Mouse (Mus musculus) gastrocnemius, postnatal 4 days (tissue): Measurements from ENCODE around the gene Nos1ap. TPM values are rescaled to one million over a fixed set of nuclear protein-coding genes. Genes with fewer than 3 reads are reported as not detected.

Experiments
- DNase-seq, 2 experiments: peaks; one replicate each; pipeline ENCODE4 v3.0.0; 2021 to 2022; ENCODE audit warnings: low spot score in 2 of 2, mixed read lengths in 2 of 2
- total RNA-seq, 2 experiments: library from RNA; stranded (reverse); gene quantifications; 2 replicates each; pipeline ENCODE4 v1.2.3; 2021

Gene Nos1ap
- total RNA-seq, 2 experiments from 2014 or later, result 4.8 to 4.9 TPM

DNA sequence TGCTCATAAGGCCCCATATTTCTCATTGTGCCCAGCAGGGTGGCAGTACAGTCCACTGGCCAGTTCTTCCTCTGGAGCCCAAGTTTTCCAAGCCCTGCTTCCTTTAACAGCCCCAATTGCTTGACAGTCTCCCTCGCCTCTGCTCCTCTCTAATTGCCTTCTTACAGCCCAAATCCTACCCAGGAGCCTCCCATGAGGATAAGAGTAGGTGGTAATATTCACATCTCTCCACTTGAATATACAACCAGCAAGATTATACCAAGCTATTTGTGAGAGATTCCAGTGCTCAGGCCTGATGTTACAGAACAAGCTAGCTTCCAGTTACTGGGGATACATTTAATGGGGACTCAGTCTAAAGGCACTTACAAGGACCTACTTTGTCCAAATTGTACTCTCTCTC lies 166.6 kb downstream of the Nos1ap start:
- no peak for DNase-seq

DNA sequence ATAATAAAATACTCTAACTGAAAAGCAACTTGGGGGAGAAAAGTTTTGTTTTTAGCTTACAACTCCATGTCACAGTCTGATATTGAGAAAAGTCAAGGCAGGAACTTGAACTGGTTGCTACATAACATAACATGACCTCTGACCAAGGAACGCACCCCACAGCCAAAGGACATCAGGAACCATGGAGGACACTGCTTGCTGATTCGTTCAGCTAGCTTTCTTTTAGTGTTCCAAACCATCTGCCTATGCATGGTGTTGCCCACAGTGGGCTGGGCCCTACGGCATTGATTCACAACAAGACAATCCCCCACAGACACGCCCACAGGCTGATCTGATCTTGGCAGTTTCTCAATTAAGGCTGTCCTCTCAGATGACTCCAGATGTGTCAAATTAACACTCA lies 167.5 kb downstream of the Nos1ap start:
- no peak for DNase-seq

DNA sequence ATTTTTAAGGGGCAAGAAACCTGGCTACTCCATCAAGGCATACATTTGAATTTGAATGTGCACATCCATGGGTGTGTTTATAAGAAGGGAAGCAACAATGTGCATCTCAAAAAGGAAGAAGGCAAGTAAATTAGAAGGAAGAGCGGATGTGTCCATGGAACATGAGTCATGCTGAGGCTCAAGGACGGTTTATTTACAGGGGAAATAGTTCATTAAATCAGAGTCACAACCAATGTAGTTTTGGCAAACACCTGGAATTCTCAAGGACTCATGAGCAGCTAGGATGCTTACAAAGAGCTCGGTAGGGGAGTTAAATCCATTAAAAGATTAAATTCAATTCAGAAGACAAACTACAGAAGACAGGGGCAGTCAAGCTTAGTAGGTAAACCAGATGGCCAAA lies 169.7 kb downstream of the Nos1ap start:
- DNase-seq, result no peak

DNA sequence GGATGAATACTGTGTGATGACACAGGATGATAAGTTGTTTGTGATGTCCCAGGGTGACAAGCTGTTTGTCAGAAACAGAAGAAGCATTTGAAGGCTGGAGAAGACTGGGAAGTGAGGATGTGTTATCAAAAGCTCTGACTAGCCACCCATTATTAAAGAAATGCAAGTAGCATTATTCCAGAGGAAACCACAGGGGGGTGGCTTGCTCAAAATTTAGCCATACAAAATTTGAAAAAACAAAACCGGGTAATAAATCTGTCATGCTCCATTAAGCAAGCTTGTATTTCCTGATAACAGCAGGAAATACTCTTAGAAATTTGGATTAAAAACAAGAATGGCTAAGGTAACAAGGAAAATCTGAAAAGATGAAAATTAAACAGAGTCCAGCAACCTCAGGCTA lies 171.5 kb downstream of the Nos1ap start:
- no peak for DNase-seq

DNA sequence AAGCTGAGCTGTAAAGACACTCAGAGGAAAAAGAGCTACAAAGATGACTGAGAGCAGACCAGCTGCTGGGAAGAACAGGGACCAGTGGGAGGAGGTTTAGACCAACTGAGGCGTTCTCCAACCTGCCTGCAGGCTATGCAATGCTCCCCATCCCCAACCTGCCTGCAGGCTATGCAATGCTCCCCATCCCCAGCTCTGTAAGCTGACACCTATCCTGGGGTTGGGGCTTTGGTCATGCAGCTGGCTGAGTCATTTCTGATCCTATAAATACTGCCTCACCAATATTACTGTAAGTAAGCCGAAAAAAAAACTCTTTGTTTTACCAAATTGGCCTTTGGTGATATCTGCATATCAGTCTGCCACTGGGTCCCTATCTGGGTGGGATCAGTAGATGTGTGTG lies 172.7 kb downstream of the Nos1ap start:
- no peak for DNase-seq

DNA sequence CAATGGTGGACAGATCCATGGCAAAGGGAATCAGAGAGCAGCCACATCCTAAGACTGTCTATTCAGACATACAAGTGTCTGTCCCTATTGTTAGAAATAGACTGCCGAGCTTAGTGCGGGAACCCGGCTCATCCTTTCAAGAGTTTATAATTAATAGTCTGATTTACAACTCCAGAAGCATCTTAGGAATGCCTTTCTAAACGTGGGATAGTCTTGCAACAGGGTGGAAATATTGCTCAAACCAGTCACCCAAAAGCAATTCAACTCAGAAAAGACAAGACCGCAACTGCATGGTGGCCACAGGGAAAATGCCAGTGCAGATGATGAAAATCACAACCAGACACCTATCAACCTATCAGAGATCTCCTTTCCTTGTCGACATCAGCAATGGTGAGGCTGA lies 173.5 kb downstream of the Nos1ap start:
- no peak for DNase-seq

DNA sequence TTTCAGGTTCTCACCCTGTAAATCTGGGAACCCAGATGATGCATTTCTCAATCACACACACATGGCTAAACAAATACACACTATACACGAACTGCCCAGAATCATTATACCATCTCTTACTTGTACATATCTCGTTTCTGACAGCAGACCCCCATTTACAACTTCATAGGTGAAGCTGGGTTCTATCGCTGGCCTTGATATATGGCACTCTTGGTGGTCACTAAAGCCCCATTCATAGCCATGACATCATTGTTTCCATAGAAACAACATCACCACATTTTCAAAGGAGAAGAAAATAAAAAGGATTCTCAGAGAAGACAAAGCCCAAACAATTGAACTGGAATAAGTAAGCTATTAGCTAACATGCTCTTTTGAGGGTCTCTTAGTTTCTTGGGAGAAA lies 174.3 kb downstream of the Nos1ap start:
- DNase-seq, result no peak

DNA sequence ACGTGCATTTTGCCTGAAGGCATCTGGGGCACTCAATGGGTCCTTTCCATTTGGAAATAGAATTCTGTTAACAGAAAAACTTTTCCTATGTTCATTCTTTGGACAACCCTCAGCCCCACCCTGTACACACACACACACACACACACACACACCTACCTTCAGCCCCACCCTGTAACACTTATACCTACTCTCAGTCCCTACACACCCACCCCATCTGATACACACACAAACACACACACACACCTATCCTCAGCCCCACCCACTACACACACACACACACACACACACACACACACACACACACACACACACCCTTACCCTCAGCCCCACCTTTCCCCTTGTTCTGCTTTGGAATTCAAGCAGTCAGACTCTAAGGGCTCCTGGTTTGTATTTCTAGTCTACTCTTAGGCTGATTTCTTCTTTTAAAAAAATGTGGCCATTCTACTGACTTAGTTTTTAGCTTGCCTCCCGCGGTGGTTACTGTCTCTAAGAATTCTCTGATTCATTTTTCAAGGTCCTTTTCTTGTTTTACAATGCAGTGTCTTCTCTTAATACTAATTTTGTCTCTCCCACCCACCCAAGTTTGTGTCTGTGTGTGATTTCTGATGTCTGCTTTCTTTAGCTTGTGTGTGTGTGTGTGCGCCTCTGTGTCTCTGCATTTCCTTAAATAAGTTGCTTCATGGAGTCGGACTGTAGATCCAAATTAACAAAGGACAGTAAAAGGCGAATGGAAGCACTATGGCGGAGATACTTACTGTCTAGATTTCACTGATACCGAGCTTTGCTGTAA lies 179.1 kb downstream of the Nos1ap start:
- DNase-seq, result no peak

DNA sequence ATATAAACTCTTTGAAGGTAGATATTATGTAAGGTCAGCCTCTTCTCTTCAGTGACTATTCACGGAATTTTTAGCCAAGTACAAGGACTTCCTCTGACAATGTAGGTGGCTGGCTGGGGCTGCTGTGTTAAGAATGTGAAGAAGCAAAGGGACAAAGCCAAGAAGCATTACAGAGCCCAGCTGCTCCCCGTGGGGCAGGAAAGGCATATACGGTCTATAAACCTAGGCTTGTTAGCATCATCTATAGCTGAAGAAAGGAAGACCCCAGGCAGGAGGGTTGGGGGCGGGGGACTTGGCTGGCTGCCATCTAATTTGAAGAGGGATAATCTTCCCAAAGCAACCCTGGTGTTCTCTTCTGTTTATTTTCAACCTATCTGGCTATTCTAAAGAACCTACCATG lies 180.6 kb downstream of the Nos1ap start:
- DNase-seq, result no peak

DNA sequence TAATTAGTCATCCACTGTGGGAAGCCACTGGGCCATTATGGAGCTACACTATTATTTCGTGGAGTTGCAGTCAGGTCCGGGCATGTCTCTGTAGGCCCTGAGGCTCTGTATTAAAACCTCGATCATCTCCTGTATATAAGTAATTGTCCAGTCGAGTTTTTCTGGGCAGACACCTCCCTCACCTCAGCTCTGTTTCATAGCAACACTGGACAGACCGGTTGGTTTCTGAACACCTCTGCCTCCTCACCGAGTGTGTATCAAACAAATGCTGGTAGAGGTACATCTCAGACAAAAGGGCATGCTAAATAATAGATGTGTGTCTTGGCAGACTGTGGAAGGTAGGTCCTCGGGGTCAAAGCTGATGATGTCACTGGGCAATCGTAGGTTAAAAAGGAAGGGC lies 182.7 kb downstream of the Nos1ap start:
- DNase-seq, result no peak

DNA sequence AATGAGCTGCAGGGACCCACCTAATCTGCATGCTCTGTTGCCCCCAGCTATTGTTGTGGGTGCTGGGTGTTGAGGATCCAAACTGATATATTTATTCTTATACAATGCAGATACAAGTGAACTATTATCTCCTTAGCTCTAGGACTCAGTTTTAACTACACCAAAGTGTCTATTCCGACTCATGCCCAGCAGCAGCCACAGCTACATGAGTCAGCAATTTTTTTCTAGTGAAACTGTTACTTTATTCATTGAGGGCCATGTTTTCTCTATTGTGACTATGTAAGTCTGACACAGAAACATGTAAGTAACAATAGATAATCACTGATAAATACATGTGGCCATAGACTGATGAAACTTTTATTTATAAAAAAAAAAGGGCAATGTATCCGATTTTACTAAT lies 184.5 kb downstream of the Nos1ap start:
- no peak for DNase-seq

DNA sequence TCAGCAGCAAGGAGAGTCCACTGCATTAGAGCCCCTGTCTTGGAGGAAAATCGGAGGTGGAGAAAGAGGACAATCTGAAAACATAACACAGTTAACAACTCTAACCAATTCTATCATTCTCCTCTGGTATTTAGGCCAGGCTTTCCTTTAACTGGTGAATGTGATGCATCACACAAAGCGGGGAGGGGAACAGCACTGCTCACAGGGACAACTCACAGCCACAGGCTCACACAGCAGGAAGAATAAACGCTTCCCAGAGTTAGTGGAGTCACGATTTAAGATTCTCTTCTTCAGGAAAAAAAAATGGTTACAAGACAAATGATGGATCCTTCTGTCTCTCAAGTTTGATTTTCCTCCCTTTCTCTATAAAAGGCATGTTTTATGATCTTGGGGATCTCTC lies 187.0 kb downstream of the Nos1ap start:
- DNase-seq, result no peak

DNA sequence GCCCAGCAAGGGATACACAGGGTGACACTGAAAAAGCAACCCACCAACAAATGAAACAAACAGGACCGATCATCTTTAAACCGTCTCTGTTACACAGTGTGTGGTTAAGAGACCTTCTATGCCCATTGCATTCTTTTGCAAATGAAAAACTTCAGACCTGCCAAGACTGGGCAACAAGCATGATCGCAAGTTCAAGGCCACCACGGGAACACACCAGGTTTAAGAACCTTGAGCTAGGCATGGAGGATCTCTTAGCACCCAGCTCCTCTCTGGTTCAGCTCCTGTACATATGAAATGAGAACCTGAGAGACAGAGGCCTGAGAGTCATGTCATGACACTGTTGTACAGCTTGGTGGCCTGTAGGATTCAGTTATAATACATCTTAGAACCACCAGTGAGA lies 190.8 kb downstream of the Nos1ap start:
- DNase-seq, result no peak

DNA sequence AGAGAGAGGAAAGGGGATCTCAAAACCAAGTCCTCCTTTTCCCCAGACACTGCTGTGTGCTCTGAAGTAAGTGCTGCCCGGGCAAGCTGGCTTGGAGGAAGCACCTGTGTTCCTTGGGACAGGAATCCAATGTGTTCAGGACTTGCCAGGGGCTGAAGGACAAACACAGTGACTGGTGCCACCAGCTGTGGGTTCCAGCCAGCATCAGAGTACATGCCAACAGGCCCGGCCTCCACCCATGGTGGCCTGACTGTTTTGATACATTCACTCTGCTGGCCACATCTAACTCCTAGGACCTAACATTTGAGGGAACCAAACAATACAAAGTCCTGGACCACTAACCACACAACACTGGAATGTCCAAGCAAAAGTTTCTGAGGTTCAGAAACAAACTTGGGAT lies 194.6 kb downstream of the Nos1ap start:
- no peak for DNase-seq

DNA sequence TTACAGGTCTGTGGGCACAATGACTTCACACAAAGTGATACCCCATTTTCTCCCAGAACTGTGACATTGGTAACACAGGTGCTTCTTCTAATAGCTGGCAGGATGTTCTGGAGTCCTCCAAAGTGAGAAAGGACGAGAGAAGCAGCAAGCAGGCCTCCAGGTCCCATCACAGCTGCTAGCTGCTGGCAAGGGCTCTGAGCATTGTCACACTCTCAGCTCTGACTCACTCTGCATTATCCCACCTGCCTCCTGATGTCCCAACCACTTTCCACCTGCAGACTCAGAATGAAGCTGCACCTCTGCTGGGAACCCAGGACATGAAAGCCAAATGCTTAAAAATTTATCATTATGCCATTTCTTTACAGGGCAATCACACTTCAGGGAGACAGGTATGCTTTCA lies 195.0 kb downstream of the Nos1ap start:
- DNase-seq, result no peak

DNA sequence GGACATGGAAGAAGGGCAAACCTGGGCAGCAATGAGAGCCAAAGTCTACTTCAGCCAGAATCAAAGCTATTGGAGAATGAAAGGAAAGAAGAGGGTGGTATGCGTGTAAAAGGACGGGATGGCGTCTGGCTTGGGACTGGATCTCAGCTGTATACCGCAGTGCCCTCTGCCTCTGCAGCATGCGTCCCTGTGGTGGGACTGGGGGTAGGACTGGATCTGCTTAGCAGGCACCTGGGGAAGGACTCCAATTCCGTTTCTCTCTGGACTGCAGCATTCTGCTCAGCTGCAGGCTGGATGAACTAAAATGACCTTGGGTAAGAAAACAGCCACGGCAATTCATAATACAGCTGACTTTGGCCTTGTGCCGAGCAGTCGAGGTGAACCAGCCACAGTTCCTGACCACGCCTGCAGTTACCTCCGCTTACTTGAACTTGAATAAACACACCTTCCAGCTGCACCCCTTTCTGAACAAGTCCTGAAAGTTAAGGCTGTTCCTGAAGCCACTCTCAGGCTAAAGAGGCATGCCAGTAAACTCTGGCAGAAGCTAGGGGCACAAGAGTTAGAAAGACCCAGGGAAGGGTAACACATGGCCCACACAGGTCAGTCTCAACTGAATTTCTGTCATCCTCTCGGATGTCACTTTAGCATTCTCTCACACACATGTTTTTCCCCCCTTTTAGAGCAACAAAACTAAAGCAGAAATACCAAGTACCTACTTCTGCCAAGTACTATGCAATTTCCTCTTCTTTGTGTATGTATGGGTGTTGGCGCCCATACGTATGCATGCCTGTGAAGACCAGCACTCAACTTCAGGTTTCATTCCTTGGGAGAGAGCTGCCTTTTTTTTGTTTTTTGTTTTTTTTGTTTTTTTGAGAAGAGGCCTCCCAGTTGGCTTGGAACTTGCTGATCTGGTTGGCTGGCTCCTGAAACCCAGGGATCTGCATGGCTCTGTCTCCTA lies 196.6 kb downstream of the Nos1ap start:
- DNase-seq, result no peak

DNA sequence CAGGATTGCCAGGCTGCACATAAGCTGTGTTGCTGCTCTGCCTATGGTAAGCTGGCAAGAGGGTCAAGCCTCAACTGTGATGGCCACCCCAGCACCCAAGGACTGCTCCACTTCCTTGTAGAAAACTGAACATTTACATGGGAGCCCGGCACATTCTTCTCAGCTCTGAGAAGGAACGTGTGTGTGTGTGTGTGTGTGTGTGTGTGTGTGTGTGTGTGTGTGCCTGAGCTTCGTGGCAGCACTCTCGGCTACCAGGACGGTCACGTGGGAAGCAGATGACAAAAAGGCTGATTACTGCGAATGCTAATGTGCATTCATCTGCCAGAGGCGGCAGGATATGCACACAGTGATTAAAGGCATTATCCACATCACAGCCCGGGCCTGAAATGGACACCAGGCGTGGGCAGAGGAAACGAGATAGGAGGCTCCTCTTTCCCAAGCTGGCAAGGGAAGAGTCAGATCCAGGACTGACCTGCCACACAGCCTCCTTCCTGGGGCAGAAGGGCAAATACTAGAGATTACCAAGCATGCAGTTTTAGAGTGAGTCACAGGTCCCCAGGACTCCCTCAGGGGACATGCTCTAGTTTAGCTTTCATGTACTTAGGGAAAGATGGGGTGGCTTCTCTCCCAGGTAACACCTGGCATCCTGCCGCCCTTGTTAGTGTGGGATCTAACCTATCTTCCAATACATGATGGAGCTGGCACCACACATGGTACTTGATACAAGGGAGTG lies 202.3 kb downstream of the Nos1ap start:
- no peak for DNase-seq

DNA sequence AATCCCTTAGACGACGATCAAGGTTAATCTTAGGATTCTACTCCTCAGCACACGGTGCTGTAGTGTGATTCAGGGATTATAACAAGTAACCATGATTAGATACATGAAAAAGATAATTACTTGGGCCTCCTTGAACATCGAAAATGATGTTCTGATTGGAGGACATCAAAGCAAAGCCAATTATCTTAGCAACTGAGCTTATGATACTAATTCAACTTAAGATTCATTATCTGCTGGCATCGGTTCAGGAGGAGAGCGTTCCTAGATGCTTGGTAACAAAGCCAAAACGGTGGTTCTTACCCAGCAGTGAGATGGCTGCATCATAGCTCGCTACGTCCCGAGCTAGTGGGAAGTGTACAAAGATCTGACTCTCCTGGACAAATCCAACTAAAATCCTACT lies 204.2 kb downstream of the Nos1ap start:
- no peak for DNase-seq

DNA sequence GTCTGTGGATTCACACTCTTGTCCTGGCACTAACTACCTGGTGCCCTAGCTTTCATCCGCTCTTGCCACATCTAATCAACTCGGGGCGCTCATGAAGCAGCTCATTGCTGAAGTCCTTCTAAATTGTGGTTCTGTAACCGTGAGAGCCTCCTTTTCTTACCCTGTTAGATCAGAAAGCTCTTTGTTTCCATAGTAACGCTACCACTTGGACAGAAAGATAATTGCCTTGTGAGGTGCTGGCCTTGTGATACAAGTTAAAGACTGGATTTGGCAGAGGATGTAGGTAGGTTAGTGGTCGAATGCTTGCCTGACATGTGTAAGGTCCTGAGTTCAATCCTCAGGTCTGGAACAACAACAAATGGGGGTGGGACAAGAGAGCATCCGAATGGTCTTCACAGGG lies 206.1 kb downstream of the Nos1ap start:
- DNase-seq, result no peak

DNA sequence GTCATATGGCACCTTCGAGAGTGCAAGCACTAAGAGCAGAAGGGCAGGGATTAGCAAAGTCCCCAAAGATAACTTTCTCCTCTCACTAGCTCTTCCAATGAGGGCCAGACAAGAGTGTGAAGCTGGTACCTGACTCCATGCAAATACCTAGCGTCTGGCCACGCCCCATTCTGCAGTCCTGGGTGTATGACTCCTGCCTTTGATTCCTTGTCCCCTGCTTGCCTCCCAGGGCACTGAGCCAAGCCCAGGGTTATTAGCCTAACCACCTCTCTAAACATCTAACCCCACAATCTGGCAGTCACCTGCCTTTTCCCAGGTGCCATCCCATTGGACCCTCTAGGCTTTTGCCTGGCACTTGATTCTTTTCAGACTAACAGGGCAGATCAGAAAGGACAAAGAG lies 208.2 kb downstream of the Nos1ap start:
- DNase-seq, result no peak

DNA sequence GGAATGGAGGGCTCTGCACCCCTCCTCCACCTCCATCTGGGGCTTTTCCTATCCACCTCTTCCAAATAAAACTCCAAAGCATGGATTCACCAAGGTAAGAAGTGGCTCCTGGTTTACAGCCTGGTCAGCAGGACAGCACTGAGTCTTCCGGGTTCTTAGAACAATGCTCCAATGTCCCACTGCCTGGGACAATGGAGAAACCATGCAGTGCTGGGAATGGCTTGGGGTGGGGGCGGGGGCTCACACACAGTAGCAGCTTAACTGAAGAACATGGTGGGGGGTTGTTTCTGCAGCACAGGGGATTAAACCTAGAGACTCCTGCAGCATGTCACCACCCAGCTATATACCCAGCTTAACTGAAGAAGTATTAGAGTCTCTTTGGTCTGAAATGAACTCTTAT lies 209.2 kb downstream of the Nos1ap start:
- DNase-seq, result no peak

DNA sequence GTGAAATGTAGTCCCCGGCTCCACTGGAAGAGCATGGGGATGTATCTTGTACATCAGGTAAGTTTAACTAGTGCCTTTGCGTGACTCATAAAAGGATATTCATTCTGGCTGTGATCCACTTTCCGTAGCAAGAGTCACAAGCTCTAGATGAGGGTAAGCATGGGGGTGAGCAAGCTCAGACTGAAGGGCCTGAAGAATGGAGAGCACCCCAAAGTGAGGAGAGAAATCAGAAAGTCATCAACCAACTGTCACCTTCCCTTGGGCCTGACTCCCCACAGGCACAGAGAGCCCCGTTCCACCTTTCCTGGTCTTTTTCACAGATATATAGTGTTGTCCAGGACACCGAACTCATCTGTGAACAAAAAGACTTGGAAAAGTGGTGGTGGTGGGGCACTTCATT lies 213.9 kb downstream of the Nos1ap start:
- DNase-seq, result no peak
